Mouse (Mus musculus): ENCODE data around the gene Nt5dc3. TPM values are rescaled to one million over a fixed set of nuclear protein-coding genes. Genes with fewer than 3 reads are reported as not detected.

Gene Nt5dc3
- polyA plus RNA-seq, 2 experiments, result 1.3 to 5.5 TPM

- Histone ChIP-seq H3K9me3 (ENCODE audit: control insufficient read depth, low read length) (no peaks in the 10 kb centered on the region), H3K4me2 (replicated peaks; ENCODE audit: low read depth, low read length, severe bottlenecking) (no peak overlapping the region), H3K9ac (ENCODE audit: low read depth, low read length, severe bottlenecking) (no peak overlapping the region), H3K4me1 (ENCODE audit: control insufficient read depth, insufficient read depth, low read length) (no peaks in the 10 kb centered on the region), H3K36me3 (ENCODE audit: control insufficient read depth, insufficient read depth, low read length) (no peaks in the 10 kb centered on the region), H3K4me3 (replicated peaks; ENCODE audit: low read length) (no peak overlapping the region), H3K27me3 (ENCODE audit: control insufficient read depth, insufficient read depth, low read length) (no peaks in the 10 kb centered on the region), H3K27ac (replicated peaks; ENCODE audit: low read depth, low read length) (no peak overlapping the region)
- WGBS, result over 99% methylated on average over 5 of the region's 5 CpGs
- no peak for DNase-seq (ENCODE audit: low spot score)
- TF ChIP-seq POLR2A (IDR thresholded peaks at IDR 0.05; ENCODE audit: borderline replicate concordance, extremely low read depth, insufficient read depth, insufficient read length), result no peak
- no peak for ATAC-seq (ENCODE audit: low FRiP score, low read depth)
Measured at GRCm38 (mm10) chr10:86796073-86796741, 17.4 kb downstream of the Nt5dc3 start.

GRCm38 (mm10) chr10:86807362-86807761 lies 28.6 kb downstream of the Nt5dc3 start:
- ATAC-seq (ENCODE audit: low FRiP score, low read depth), result no peak
- DNase-seq (ENCODE audit: low spot score), result no peak
- no peak for TF ChIP-seq POLR2A (IDR thresholded peaks at IDR 0.05; ENCODE audit: borderline replicate concordance, extremely low read depth, insufficient read depth, insufficient read length)
- Histone ChIP-seq H3K4me3 (replicated peaks; ENCODE audit: low read length) (no peak overlapping the region), H3K4me1 (ENCODE audit: control insufficient read depth, insufficient read depth, low read length) (0 out of 2 replicates have a peak, but pooled peaks cover 4% of the 10 kb centered on the region), H3K27ac (replicated peaks; ENCODE audit: low read depth, low read length) (no peak overlapping the region), H3K27me3 (ENCODE audit: control insufficient read depth, insufficient read depth, low read length) (no peaks in the 10 kb centered on the region), H3K36me3 (ENCODE audit: control insufficient read depth, insufficient read depth, low read length) (no peaks in the 10 kb centered on the region), H3K4me2 (replicated peaks; ENCODE audit: low read depth, low read length, severe bottlenecking) (no peak overlapping the region), H3K9me3 (ENCODE audit: control insufficient read depth, low read length) (no peaks in the 10 kb centered on the region), H3K9ac (ENCODE audit: low read depth, low read length, severe bottlenecking) (no peak overlapping the region)
- WGBS, result 85% methylated on average over 1 of the region's 1 CpGs

GRCm38 (mm10) chr10:86808013-86808758 lies 29.4 kb downstream of the Nt5dc3 start:
- Histone ChIP-seq H3K9me3 (ENCODE audit: control insufficient read depth, low read length) (no peaks in the 10 kb centered on the region), H3K36me3 (ENCODE audit: control insufficient read depth, insufficient read depth, low read length) (no peaks in the 10 kb centered on the region), H3K4me3 (replicated peaks; ENCODE audit: low read length) (no peak overlapping the region), H3K27me3 (ENCODE audit: control insufficient read depth, insufficient read depth, low read length) (no peaks in the 10 kb centered on the region), H3K4me1 (ENCODE audit: control insufficient read depth, insufficient read depth, low read length) (0 out of 2 replicates have a peak, but pooled peaks cover 4% of the 10 kb centered on the region), H3K27ac (replicated peaks; ENCODE audit: low read depth, low read length) (no peak overlapping the region), H3K9ac (ENCODE audit: low read depth, low read length, severe bottlenecking) (no peak overlapping the region), H3K4me2 (replicated peaks; ENCODE audit: low read depth, low read length, severe bottlenecking) (no peak overlapping the region)
- ATAC-seq (ENCODE audit: low FRiP score, low read depth) (no peak), DNase-seq (ENCODE audit: low spot score) (no peak)
- 76% methylated on average over 15 of the region's 15 CpGs for WGBS
- TF ChIP-seq POLR2A (IDR thresholded peaks at IDR 0.05; ENCODE audit: borderline replicate concordance, extremely low read depth, insufficient read depth, insufficient read length), result no peak

- no peak for TF ChIP-seq POLR2A (IDR thresholded peaks at IDR 0.05; ENCODE audit: borderline replicate concordance, extremely low read depth, insufficient read depth, insufficient read length)
Measured at GRCm38 (mm10) chr10:86810000-86810399, 31.2 kb downstream of the Nt5dc3 start.

GRCm38 (mm10) chr10:86810612-86811011 lies 31.8 kb downstream of the Nt5dc3 start:
- Histone ChIP-seq H3K9me3 (ENCODE audit: control insufficient read depth, low read length) (no peaks in the 10 kb centered on the region), H3K4me2 (replicated peaks; ENCODE audit: low read depth, low read length, severe bottlenecking) (no peak overlapping the region)
- ATAC-seq (ENCODE audit: low FRiP score, low read depth), result no peak

More at GRCm38 (mm10) chr10:86810000-86810399, 31.2 kb downstream of the Nt5dc3 start:
- Histone ChIP-seq H3K27ac (replicated peaks; ENCODE audit: low read depth, low read length) (no peak overlapping the region), H3K36me3 (ENCODE audit: control insufficient read depth, insufficient read depth, low read length) (no peaks in the 10 kb centered on the region; the same call in 1 of the 2 replicates), H3K9me3 (ENCODE audit: control insufficient read depth, low read length) (no peaks in the 10 kb centered on the region), H3K4me1 (ENCODE audit: control insufficient read depth, insufficient read depth, low read length) (0 out of 2 replicates have a peak, but pooled peaks cover 8% of the 10 kb centered on the region), H3K27me3 (ENCODE audit: control insufficient read depth, insufficient read depth, low read length) (no peaks in the 10 kb centered on the region), H3K4me3 (replicated peaks; ENCODE audit: low read length) (no peak overlapping the region), H3K4me2 (replicated peaks; ENCODE audit: low read depth, low read length, severe bottlenecking) (no peak overlapping the region), H3K9ac (ENCODE audit: low read depth, low read length, severe bottlenecking) (no peak overlapping the region)
- WGBS, result 81% methylated on average over 9 of the region's 9 CpGs
- no peak for DNase-seq (ENCODE audit: low spot score)
- ATAC-seq (ENCODE audit: low FRiP score, low read depth), result no peak

More at GRCm38 (mm10) chr10:86810612-86811011, 31.8 kb downstream of the Nt5dc3 start:
- Histone ChIP-seq H3K9ac (ENCODE audit: low read depth, low read length, severe bottlenecking) (no peak overlapping the region), H3K36me3 (ENCODE audit: control insufficient read depth, insufficient read depth, low read length) (no peaks in the 10 kb centered on the region; the same call in 1 of the 2 replicates), H3K27ac (replicated peaks; ENCODE audit: low read depth, low read length) (no peak overlapping the region), H3K4me1 (ENCODE audit: control insufficient read depth, insufficient read depth, low read length) (0 out of 2 replicates have a peak, but pooled peaks cover 8% of the 10 kb centered on the region), H3K4me3 (replicated peaks; ENCODE audit: low read length) (no peak overlapping the region), H3K27me3 (ENCODE audit: control insufficient read depth, insufficient read depth, low read length) (no peaks in the 10 kb centered on the region)
- no peak for DNase-seq (ENCODE audit: low spot score)
- 92% methylated on average over 5 of the region's 5 CpGs for WGBS
- no peak for TF ChIP-seq POLR2A (IDR thresholded peaks at IDR 0.05; ENCODE audit: borderline replicate concordance, extremely low read depth, insufficient read depth, insufficient read length)
